Mouse (Mus musculus): ENCODE measurements at regions not wholly inside any gene's neighbourhood (a gene's known extent, or its start where the extent isn't known, plus 50 kb on each side); places are given as distances from the start of the nearest gene placed in this dataset.

DNA sequence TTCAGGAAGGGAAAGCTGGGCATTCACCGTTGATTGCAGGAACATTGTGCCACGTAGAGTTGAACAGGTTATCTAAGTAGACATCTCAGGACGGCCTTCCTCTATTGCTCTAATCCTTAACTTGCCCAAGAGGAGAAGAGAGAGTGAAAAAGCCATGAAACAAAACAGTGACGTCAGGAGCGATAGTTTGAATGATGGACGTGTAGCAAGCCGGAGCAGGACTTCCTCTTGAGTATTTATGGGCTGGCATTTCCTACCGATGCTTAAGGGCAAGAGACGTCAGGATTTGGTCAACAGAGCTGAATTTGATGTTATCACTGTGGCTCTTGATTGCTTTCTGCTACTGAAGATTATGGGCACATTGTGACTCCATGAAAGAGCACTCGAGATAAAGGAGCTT is 130.5 kb upstream of the Arhgap28 start:
- TF ChIP-seq CTCF (IDR thresholded peaks at IDR 0.05; ENCODE audit: low read depth) (no peak), EP300 (IDR thresholded peaks at IDR 0.05; ENCODE audit: low read depth) (no peak)
